Mouse (Mus musculus) CH12.LX (cell line): Measurements from ENCODE around the gene Ercc1. TPM values are rescaled to one million over a fixed set of nuclear protein-coding genes. Genes with fewer than 3 reads are reported as not detected.

Source experiments
- DNase-seq: peaks from one replicate; pipeline ENCODE4 v3.0.0-alpha.2; 2013; ENCODE audit errors: extremely low read depth
- H3K27ac ChIP-seq: 2 replicates; pipeline ENCODE4 v1.5.1; 2012; ENCODE audit warnings: low read depth, mild to moderate bottlenecking, control low read depth, moderate library complexity; ENCODE audit not compliant: insufficient read depth
- H3K27me3 ChIP-seq: replicated peaks from 2 replicates; pipeline ENCODE3; 2012; ENCODE audit warnings: inconsistent platforms
- H3K36me3 ChIP-seq, 2 experiments: replicated peaks in 1 of 2; 2 replicates each; pipeline versions ENCODE3 to v1.6.1; 2012; ENCODE audit warnings: inconsistent platforms in 1 of 2, low read length in 1 of 2, mild to moderate bottlenecking in 1 of 2, mixed read lengths in 1 of 2, moderate library complexity in 1 of 2; ENCODE audit not compliant: control insufficient read depth in 1 of 2, insufficient read depth in 1 of 2
- H3K4me1 ChIP-seq, 2 experiments: 2 replicates each; pipeline ENCODE4 v1.6.1; 2012; ENCODE audit warnings: inconsistent platforms in 1 of 2, moderate library complexity in 1 of 2; ENCODE audit not compliant: insufficient read depth in 2 of 2, control insufficient read depth in 1 of 2
- H3K4me2 ChIP-seq: 2 replicates; pipeline ENCODE4 v1.6.1; 2012; ENCODE audit warnings: low read depth, mild to moderate bottlenecking, control low read depth; ENCODE audit not compliant: poor library complexity, insufficient read depth, severe bottlenecking
- H3K4me3 ChIP-seq, 3 experiments: fragments of 150-350 bp in 1 of 3; sonication (generic) in 1 of 3; replicated peaks in 1 of 3; 2 replicates each; pipeline versions ENCODE3 to v1.5.1; 2011 to 2012; ENCODE audit warnings: low read depth in 2 of 3, low read length in 2 of 3, mild to moderate bottlenecking in 2 of 3, moderate library complexity in 2 of 3, control low read depth in 1 of 3, improper control_type of control experiment in 1 of 3, inconsistent platforms in 1 of 3, mixed read lengths in 1 of 3; ENCODE audit not compliant: poor library complexity in 1 of 3
- H3K79me2 ChIP-seq: replicated peaks from 2 replicates; pipeline ENCODE4 v1.6.1; 2012; ENCODE audit warnings: mild to moderate bottlenecking, moderate library complexity; ENCODE audit not compliant: control insufficient read depth, poor library complexity, insufficient read depth, severe bottlenecking; ENCODE audit errors: extremely low read depth
- H3K9ac ChIP-seq: 2 replicates; pipeline ENCODE4 v1.6.1; 2012; ENCODE audit warnings: low read depth, mild to moderate bottlenecking, control low read depth, moderate library complexity; ENCODE audit not compliant: insufficient read depth
- H3K9me3 ChIP-seq: replicated peaks from 2 replicates; pipeline ENCODE3; 2012; ENCODE audit warnings: low read length, inconsistent platforms, mixed read lengths
- BHLHE40 ChIP-seq: IDR thresholded peaks from 2 replicates; pipeline ENCODE4 v1.6.1; 2011; ENCODE audit warnings: mild to moderate bottlenecking, low read depth, low read length, improper control_type of control experiment
- E2F4 ChIP-seq: IDR thresholded peaks from 2 replicates; pipeline ENCODE4 v1.6.1; 2011; ENCODE audit warnings: low read depth, low read length, improper control_type of control experiment; ENCODE audit not compliant: insufficient replicate concordance
- ELF1 ChIP-seq: IDR thresholded peaks from 2 replicates; pipeline ENCODE4 v1.6.1; 2014; ENCODE audit warnings: low read depth, mild to moderate bottlenecking, inconsistent platforms, low read length, improper control_type of control experiment
- GABPA ChIP-seq: IDR thresholded peaks from 2 replicates; pipeline ENCODE4 v1.6.1; 2012; ENCODE audit warnings: low read depth, low read length, improper control_type of control experiment, inconsistent platforms; ENCODE audit not compliant: insufficient replicate concordance
- IRF4 ChIP-seq: IDR thresholded peaks from 2 replicates; pipeline ENCODE4 v1.6.1; 2014; ENCODE audit warnings: low read depth, mild to moderate bottlenecking, inconsistent platforms, low read length, improper control_type of control experiment
- JUND ChIP-seq: conservative IDR thresholded peaks from 2 replicates; pipeline ENCODE4 v1.6.1; 2011; ENCODE audit warnings: low read depth, low read length, improper control_type of control experiment
- KAT2A ChIP-seq: IDR thresholded peaks from 2 replicates; pipeline ENCODE4 v1.6.1; 2012; ENCODE audit warnings: low read length, improper control_type of control experiment, inconsistent platforms; ENCODE audit not compliant: insufficient replicate concordance
- MAX ChIP-seq: IDR thresholded peaks from 2 replicates; pipeline ENCODE4 v1.6.1; 2011; ENCODE audit warnings: low read length, improper control_type of control experiment
- MEF2A ChIP-seq: IDR thresholded peaks from 2 replicates; pipeline ENCODE4 v1.6.1; 2014; ENCODE audit warnings: low read depth, mild to moderate bottlenecking, inconsistent platforms, low read length, improper control_type of control experiment, borderline replicate concordance
- MYC ChIP-seq: IDR thresholded peaks from 2 replicates; pipeline ENCODE4 v1.6.1; 2011; ENCODE audit warnings: low read depth, mild to moderate bottlenecking, improper control_type of control experiment, low read length
- NRF1 ChIP-seq: IDR thresholded peaks from 2 replicates; pipeline ENCODE4 v1.6.1; 2014; ENCODE audit warnings: low read depth, mild to moderate bottlenecking, inconsistent platforms, low read length, improper control_type of control experiment, moderate library complexity
- PAX5 ChIP-seq: IDR thresholded peaks from 2 replicates; pipeline ENCODE4 v1.6.1; 2012; ENCODE audit warnings: low read length, inconsistent platforms, mixed read lengths
- POLR2A ChIP-seq: IDR thresholded peaks from 2 replicates; pipeline ENCODE4 v1.6.1; 2011; ENCODE audit warnings: low read depth, mild to moderate bottlenecking, improper control_type of control experiment, low read length
- POLR2AphosphoS2 ChIP-seq: IDR thresholded peaks from 2 replicates; pipeline ENCODE4 v1.6.1; 2011; ENCODE audit warnings: low read depth, low read length, improper control_type of control experiment
- RAD21 ChIP-seq: IDR thresholded peaks from 2 replicates; pipeline ENCODE4 v1.6.1; 2011; ENCODE audit warnings: low read depth, mild to moderate bottlenecking, low read length, improper control_type of control experiment, moderate library complexity
- RCOR1 ChIP-seq: conservative IDR thresholded peaks from 2 replicates; pipeline ENCODE4 v1.6.1; 2012; ENCODE audit warnings: low read depth, mild to moderate bottlenecking, inconsistent platforms, low read length, improper control_type of control experiment
- SMC3 ChIP-seq: IDR thresholded peaks from 2 replicates; pipeline ENCODE4 v1.6.1; 2011; ENCODE audit warnings: low read depth, low read length, improper control_type of control experiment
- TBP ChIP-seq: conservative IDR thresholded peaks from 2 replicates; pipeline ENCODE4 v1.6.1; 2011; ENCODE audit warnings: low read depth, low read length, improper control_type of control experiment
- TCF12 ChIP-seq: IDR thresholded peaks from 2 replicates; pipeline ENCODE4 v1.6.1; 2014; ENCODE audit warnings: low read depth, mild to moderate bottlenecking, inconsistent platforms, low read length, improper control_type of control experiment
- USF1 ChIP-seq: IDR thresholded peaks from 2 replicates; pipeline ENCODE4 v1.6.1; 2014; ENCODE audit warnings: low read depth, mild to moderate bottlenecking, inconsistent platforms, low read length, improper control_type of control experiment
- ZC3H11A ChIP-seq: IDR thresholded peaks from 2 replicates; pipeline ENCODE4 v1.6.1; 2012; ENCODE audit warnings: low read depth, mild to moderate bottlenecking, inconsistent platforms, low read length, improper control_type of control experiment
- dilution Hi-C: fragments of 300-500 bp; cut with MboI; formaldehyde crosslinking; loops from 2 replicates; pipeline ENCODE4 v1.14.3; 2020; ENCODE audit warnings: low sequenced_read_pairs; ENCODE audit not compliant: extremely low pct_unique_long_range_greater_than_20kb, extremely low pct_ligation_motif_present
- in situ Hi-C: fragments of 300-500 bp; cut with MboI; formaldehyde crosslinking; loops from 3 replicates; pipeline ENCODE4 v1.14.3; 2019; ENCODE audit warnings: low sequenced_read_pairs, low pct_ligation_motif_present, low pct_unique_long_range_greater_than_20kb, mixed read lengths
- polyA plus RNA-seq: library from polyadenylated mRNA; unstranded; fragments of >175 nt; gene quantifications from 2 replicates; pipeline ENCODE4 v1.2.1, GENCODE M21; 2012; ENCODE audit warnings: low read depth; ENCODE audit not compliant: insufficient read length
- total RNA-seq, 2 experiments: library from RNA; depleted of rRNA; stranded (reverse); fragments of 300-350 nt in 1 of 2; fragments of >200 nt in 1 of 2; gene quantifications; 2 replicates each; pipeline ENCODE4 v1.2.3; 2012 to 2014

Ercc1 gene
- total and polyA plus RNA-seq, 3 experiments = 26.9 to 28.2 (median 27.7) TPM

GRCm38 (mm10) chr7:19357381-19358375 is 13.1 kb downstream of the Ercc1 start:
- H3K9me3 ChIP-seq = peaks cover 4% of the 10 kb centered on the region
- H3K4me2 ChIP-seq = peak overlapping the region; percentile 63; the same call in 1 of the 2 replicates
- TF ChIP-seq RCOR1 (no peak), MEF2A (no peak), BHLHE40 (no peak), KAT2A (no peak), ZC3H11A (no peak), PAX5 (no peak), RAD21 (no peak), SMC3 (no peak), POLR2AphosphoS2 (no peak), TBP (no peak), E2F4 (no peak), TCF12 (no peak), USF1 (no peak), JUND (no peak), IRF4 (no peak), GABPA (no peak), MYC (no peak), POLR2A (no peak), NRF1 (no peak)
- TF ChIP-seq, all 38 proteins: peak for 0
- dilution Hi-C loops = no loop called here
- H3K4me3 ChIP-seq = peak overlapping the region in 1 of 3 experiments; percentile 73
- H3K27ac ChIP-seq = no peak overlapping the region
- H3K27me3 ChIP-seq = peaks cover 28% of the 10 kb centered on the region
- H3K4me1 ChIP-seq = peaks cover 8 to 31% of the 10 kb centered on the region in 2 experiments; a peak in 3 of 4 replicates
- H3K79me2 ChIP-seq = peaks cover 8% of the 10 kb centered on the region
- DNase-seq = no peak
- H3K36me3 ChIP-seq = peaks cover 27 to 49% of the 10 kb centered on the region in 2 experiments
- no peak overlapping the region for H3K9ac ChIP-seq
- in situ Hi-C loops = loop anchor here (10.0 kb wide), 1 partner anchor 193 kb away; the partner anchor contains the start of gene Gipr

DNA sequence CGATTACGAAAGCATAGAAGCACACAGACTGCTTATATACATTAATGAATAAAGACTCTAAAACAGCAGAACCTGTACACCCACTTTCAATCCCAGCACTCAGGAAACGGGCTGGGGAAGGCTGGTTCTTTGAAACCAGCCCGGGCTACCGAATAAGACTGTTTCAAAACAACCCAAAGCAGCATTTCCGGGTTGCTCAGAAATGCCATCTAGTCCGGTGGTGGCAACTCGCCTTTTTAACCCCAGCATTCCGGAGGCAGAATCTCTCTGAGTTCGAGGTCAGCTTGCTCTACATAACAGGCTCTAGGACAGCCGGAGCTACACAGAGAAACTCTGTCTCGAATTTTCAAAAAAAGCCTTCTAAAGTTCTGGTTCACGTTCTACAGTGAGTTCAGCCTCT is 14.1 kb downstream of the Ercc1 start:
- peaks cover 8 to 32% of the 10 kb centered on the region in 2 experiments; a peak in 3 of 4 replicates for H3K4me1 ChIP-seq
- TF ChIP-seq ELF1 = peak; percentile 66
- TF ChIP-seq MAX = no peak
- H3K4me2 ChIP-seq = peak overlapping the region; percentile 63
- dilution Hi-C loops (no loop called here), in situ Hi-C loops (loop anchor here (10.0 kb wide), 1 partner anchor 194 kb away; the partner anchor contains the start of gene Gipr)
- H3K27me3 ChIP-seq = peaks cover 37% of the 10 kb centered on the region
- H3K4me3 ChIP-seq = peak overlapping the region; percentile 37 to 85 (median 73)
- peak; percentile 21 for DNase-seq
- H3K36me3 ChIP-seq = peaks cover 24 to 40% of the 10 kb centered on the region in 2 experiments
- H3K27ac ChIP-seq = no peak overlapping the region
- peaks cover 4% of the 10 kb centered on the region for H3K9me3 ChIP-seq
- peak overlapping the region; percentile 47 for H3K9ac ChIP-seq
- H3K79me2 ChIP-seq = peaks cover 8% of the 10 kb centered on the region
